Mouse (Mus musculus) C2C12 (cell line): ENCODE measurements at regions not wholly inside any gene's neighbourhood (a gene's known extent, or its start where the extent isn't known, plus 50 kb on each side); places are given as distances from the start of the nearest gene placed in this dataset.

Experiments used
- H3K27me3 ChIP-seq: one replicate; pipeline ENCODE4 v1.6.1; 2011; ENCODE audit not compliant: control insufficient read depth, insufficient read depth, insufficient read length
- H3K36me3 ChIP-seq: one replicate; pipeline ENCODE4 v1.6.1; 2011; ENCODE audit not compliant: control insufficient read depth, insufficient read depth
- H3K4me3 ChIP-seq: one replicate; pipeline ENCODE4 v1.5.1; 2011; ENCODE audit warnings: mild to moderate bottlenecking, control low read depth; ENCODE audit not compliant: poor library complexity, insufficient read depth, severe bottlenecking
- H3K79me2 ChIP-seq: one replicate; pipeline ENCODE4 v1.6.1; 2011; ENCODE audit not compliant: control insufficient read depth, insufficient read depth
- H3K79me3 ChIP-seq: one replicate; pipeline ENCODE4 v1.6.1; 2011; ENCODE audit warnings: low read depth, control low read depth
- H3ac ChIP-seq: one replicate; pipeline ENCODE3; 2011; ENCODE audit warnings: low read depth; ENCODE audit not compliant: control insufficient read depth, insufficient read length
- CEBPB ChIP-seq: IDR thresholded peaks from one replicate; pipeline ENCODE4 v1.6.1; 2011; ENCODE audit warnings: low read depth, mild to moderate bottlenecking, control low read depth, moderate library complexity
- CTCF ChIP-seq: IDR thresholded peaks from one replicate; pipeline ENCODE4 v1.5.1; 2011; ENCODE audit not compliant: control insufficient read depth, insufficient read depth, insufficient read length
- FOSL1 ChIP-seq: IDR thresholded peaks from one replicate; pipeline ENCODE4 v1.8.0; 2011; ENCODE audit warnings: mild to moderate bottlenecking, low read length; ENCODE audit not compliant: poor library complexity, insufficient read depth, severe bottlenecking
- MAX ChIP-seq: IDR thresholded peaks from one replicate; pipeline ENCODE4 v1.6.1; 2011; ENCODE audit warnings: mild to moderate bottlenecking, control low read depth
- MYOD1 ChIP-seq: IDR thresholded peaks from one replicate; pipeline ENCODE4 v1.6.1; 2011; ENCODE audit warnings: low read depth; ENCODE audit not compliant: control insufficient read depth, insufficient read length
- MYOG ChIP-seq: IDR thresholded peaks from one replicate; pipeline ENCODE4 v1.6.1; 2011; ENCODE audit not compliant: control insufficient read depth, insufficient read length; ENCODE audit errors: extremely low read depth
- USF1 ChIP-seq: IDR thresholded peaks from one replicate; pipeline ENCODE4 v1.6.1; 2011; ENCODE audit warnings: low read depth, mild to moderate bottlenecking, control low read depth, moderate library complexity

- H3K4me3 ChIP-seq = no peak overlapping the region
- no peaks in the 10 kb centered on the region for H3K79me2 ChIP-seq
- TF ChIP-seq CTCF (no peak), FOSL1 (no peak), USF1 (no peak), MYOD1 (no peak), CEBPB (no peak), MYOG (no peak), MAX (no peak)
- H3K27me3 ChIP-seq = peaks cover 82% of the 10 kb centered on the region
- no peak overlapping the region for H3ac ChIP-seq
- no peaks in the 10 kb centered on the region for H3K79me3 ChIP-seq
- H3K36me3 ChIP-seq = no peaks in the 10 kb centered on the region
Observed at GRCm38 (mm10) chr12:112378482-112379243, 110.6 kb upstream of the A530016L24Rik start.

DNA sequence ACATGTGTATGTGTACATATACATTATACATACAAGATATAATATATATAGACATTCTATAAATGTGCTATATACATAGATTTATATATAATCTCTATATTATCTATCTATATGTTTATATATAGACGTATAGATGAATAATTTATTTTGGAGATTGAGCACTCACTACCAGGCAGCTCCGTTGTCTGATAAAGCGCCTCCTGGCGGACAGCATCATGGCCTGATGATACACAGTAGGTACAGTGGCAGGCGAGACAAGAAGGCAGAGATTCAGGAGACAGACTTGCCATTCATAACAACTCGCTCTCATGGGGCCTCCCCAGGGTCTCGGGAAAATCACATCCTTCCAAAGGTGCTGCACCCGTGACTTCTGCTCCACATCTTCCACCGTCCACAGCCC is 101.4 kb upstream of the A530016L24Rik start:
- TF ChIP-seq FOSL1 = no peak
- TF ChIP-seq USF1 = no peak
- no peak for TF ChIP-seq MYOD1
- TF ChIP-seq MYOG = no peak
- TF ChIP-seq MAX = no peak
- no peak for TF ChIP-seq CTCF
- TF ChIP-seq CEBPB = no peak
- Histone ChIP-seq H3K36me3 (no peaks in the 10 kb centered on the region), H3K79me3 (no peaks in the 10 kb centered on the region), H3K79me2 (no peaks in the 10 kb centered on the region), H3ac (no peak overlapping the region), H3K27me3 (peaks cover 30% of the 10 kb centered on the region), H3K4me3 (no peak overlapping the region)

- Histone ChIP-seq H3K4me3 (no peak overlapping the region), H3K27me3 (peaks cover 52% of the 10 kb centered on the region), H3K36me3 (no peaks in the 10 kb centered on the region), H3K79me3 (no peaks in the 10 kb centered on the region), H3K79me2 (no peaks in the 10 kb centered on the region), H3ac (no peak overlapping the region)
- TF ChIP-seq MYOG (no peak), MAX (no peak), CTCF (no peak), MYOD1 (no peak)
Observed at GRCm38 (mm10) chr12:112395909-112396308, 93.3 kb upstream of the A530016L24Rik start.

GRCm38 (mm10) chr12:112403688-112404240 is 85.5 kb upstream of the A530016L24Rik start:
- Histone ChIP-seq H3K79me2 (no peaks in the 10 kb centered on the region), H3ac (no peak overlapping the region), H3K36me3 (no peaks in the 10 kb centered on the region), H3K4me3 (no peak overlapping the region), H3K79me3 (no peaks in the 10 kb centered on the region), H3K27me3 (peaks cover 67% of the 10 kb centered on the region)
- TF ChIP-seq MYOG (no peak), MAX (no peak), FOSL1 (no peak), CTCF (no peak), MYOD1 (no peak), USF1 (no peak), CEBPB (no peak)

DNA sequence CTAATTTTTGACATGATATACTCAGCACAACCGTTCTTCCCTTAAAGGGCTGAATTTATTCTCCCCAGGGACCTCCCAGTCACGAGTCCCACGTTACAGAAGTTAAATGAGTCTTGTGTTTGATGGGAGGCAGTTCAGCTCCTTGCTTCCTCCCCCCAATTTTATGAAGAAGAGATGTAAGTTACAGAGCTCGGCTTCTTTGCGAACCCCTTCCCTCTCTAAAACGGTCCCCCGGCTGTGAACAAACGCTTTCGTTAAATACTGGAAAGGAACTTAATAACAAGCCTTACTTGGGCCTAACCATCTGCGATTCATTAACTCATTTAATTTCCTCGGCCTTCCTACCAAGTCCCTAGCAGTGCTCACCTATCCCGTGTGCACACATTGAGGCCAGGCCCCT is 84.9 kb upstream of the A530016L24Rik start:
- H3K4me3 ChIP-seq = no peak overlapping the region
- no peak overlapping the region for H3ac ChIP-seq
- H3K79me3 ChIP-seq = no peaks in the 10 kb centered on the region
- no peak for TF ChIP-seq CTCF
- TF ChIP-seq CEBPB = no peak
- no peak for TF ChIP-seq FOSL1
- TF ChIP-seq MYOD1 = no peak
- TF ChIP-seq MYOG = no peak
- no peak for TF ChIP-seq MAX
- no peak for TF ChIP-seq USF1
- H3K27me3 ChIP-seq = peaks cover 68% of the 10 kb centered on the region
- no peaks in the 10 kb centered on the region for H3K36me3 ChIP-seq
- H3K79me2 ChIP-seq = no peaks in the 10 kb centered on the region

- TF ChIP-seq FOSL1 (no peak), MAX (no peak), MYOG (no peak), USF1 (no peak), CTCF (no peak), CEBPB (no peak), MYOD1 (no peak)
- Histone ChIP-seq H3K79me2 (no peaks in the 10 kb centered on the region), H3K4me3 (no peak overlapping the region), H3K36me3 (no peaks in the 10 kb centered on the region), H3ac (no peak overlapping the region), H3K79me3 (no peaks in the 10 kb centered on the region), H3K27me3 (peaks cover 82% of the 10 kb centered on the region)
Observed at GRCm38 (mm10) chr12:112405781-112406213, 83.5 kb upstream of the A530016L24Rik start.
